Mouse (Mus musculus) neural tube, embryonic 12.5 days (tissue): ENCODE measurements around the gene Syn3. TPM values are rescaled to one million over a fixed set of nuclear protein-coding genes. Genes with fewer than 3 reads are reported as not detected.

ENCODE experiments used
- ATAC-seq: fragments of 200-750 bp; cut with Nextera tagmentation; 2 replicates; pipeline ENCODE4 v1.8.0; 2017; ENCODE audit warnings: low read depth, mild to moderate bottlenecking, moderate TSS enrichment, moderate library complexity; ENCODE audit not compliant: low FRiP score
- H3K27ac ChIP-seq: fragments of 300-500 bp; sonication (generic); 2 replicates; pipeline ENCODE4 v1.5.1; 2016
- H3K27me3 ChIP-seq: fragments of 300-500 bp; sonication (generic); replicated peaks from 2 replicates; pipeline ENCODE4 v1.6.1; 2016; ENCODE audit warnings: mild to moderate bottlenecking
- H3K36me3 ChIP-seq: fragments of 300-500 bp; sonication (generic); 2 replicates; pipeline ENCODE4 v1.6.1; 2016; ENCODE audit warnings: mild to moderate bottlenecking
- H3K4me1 ChIP-seq: fragments of 300-500 bp; sonication (generic); 2 replicates; pipeline ENCODE4 v1.6.1; 2016
- H3K4me2 ChIP-seq: fragments of 300-500 bp; sonication (generic); replicated peaks from 2 replicates; pipeline ENCODE4 v1.6.1; 2016; ENCODE audit warnings: mild to moderate bottlenecking
- H3K4me3 ChIP-seq: fragments of 300-500 bp; sonication (generic); 2 replicates; pipeline ENCODE4 v1.5.1; 2016
- H3K9ac ChIP-seq: fragments of 300-500 bp; sonication (generic); 2 replicates; pipeline ENCODE4 v1.6.1; 2016; ENCODE audit warnings: mild to moderate bottlenecking
- H3K9me3 ChIP-seq: fragments of 300-500 bp; sonication (generic); 2 replicates; pipeline ENCODE4 v1.6.1; 2016; ENCODE audit warnings: mild to moderate bottlenecking
- WGBS: fragments of 180-500 bp; shearing (Covaris S2); methylation state at CpG from one replicate; pipeline ENCODE4 v1.1.7; 2016; 5-methylcytosine and 5-hydroxymethylcytosine counted together
- polyA plus RNA-seq: library from polyadenylated mRNA; unstranded; fragments of >200 nt; fragmentation: Nextera tagmentation; extraction: Ambion mirVana; gene quantifications from 2 replicates; pipeline ENCODE4 v1.2.1, GENCODE M21; 2016

The Syn3 gene
- polyA plus RNA-seq, 1 experiment from 2014 or later, result 7.9 TPM

- no peaks in the 10 kb centered on the region for H3K9me3 ChIP-seq
- no peaks in the 10 kb centered on the region for H3K36me3 ChIP-seq
- ATAC-seq, result no peak
- no peaks in the 10 kb centered on the region for H3K27me3 ChIP-seq
- no peak overlapping the region for H3K4me3 ChIP-seq
- no peak overlapping the region for H3K4me2 ChIP-seq
- no peak overlapping the region for H3K27ac ChIP-seq
- no peaks in the 10 kb centered on the region for H3K4me1 ChIP-seq
- 53% methylated on average over 4 of the region's 4 CpGs for WGBS
- no peak overlapping the region for H3K9ac ChIP-seq
Measured at GRCm38 (mm10) chr10:86485971-86486370, 12.7 kb downstream of the Syn3 start.

- no peak overlapping the region for H3K27ac ChIP-seq
- H3K9me3 ChIP-seq, result no peaks in the 10 kb centered on the region
- H3K4me3 ChIP-seq, result no peak overlapping the region
- no peaks in the 10 kb centered on the region for H3K36me3 ChIP-seq
- H3K4me2 ChIP-seq, result no peak overlapping the region
- 15% methylated on average over 3 of the region's 3 CpGs for WGBS
- ATAC-seq, result no peak
- no peak overlapping the region for H3K9ac ChIP-seq
- H3K4me1 ChIP-seq, result no peaks in the 10 kb centered on the region
- no peaks in the 10 kb centered on the region for H3K27me3 ChIP-seq
Measured at GRCm38 (mm10) chr10:86483968-86484367, 14.7 kb downstream of the Syn3 start.

- H3K9ac ChIP-seq, result no peak overlapping the region
- H3K4me3 ChIP-seq, result no peak overlapping the region
- no peak for ATAC-seq
- 72% methylated on average over 1 of the region's 1 CpGs for WGBS
- no peak overlapping the region for H3K27ac ChIP-seq
- no peak overlapping the region for H3K4me2 ChIP-seq
- no peaks in the 10 kb centered on the region for H3K4me1 ChIP-seq
- no peaks in the 10 kb centered on the region for H3K36me3 ChIP-seq
- no peaks in the 10 kb centered on the region for H3K27me3 ChIP-seq
- H3K9me3 ChIP-seq, result no peaks in the 10 kb centered on the region
Measured at GRCm38 (mm10) chr10:86482496-86482895, 16.2 kb downstream of the Syn3 start.

GRCm38 (mm10) chr10:86480711-86481110 is 18.0 kb downstream of the Syn3 start:
- ATAC-seq, result no peak
- H3K27ac ChIP-seq, result no peak overlapping the region
- H3K36me3 ChIP-seq, result no peaks in the 10 kb centered on the region
- 89% methylated on average over 6 of the region's 6 CpGs for whole genome bisulfite sequencing
- H3K9ac ChIP-seq, result no peak overlapping the region
- H3K4me2 ChIP-seq, result no peak overlapping the region
- H3K4me1 ChIP-seq, result no peaks in the 10 kb centered on the region
- H3K27me3 ChIP-seq, result no peaks in the 10 kb centered on the region
- H3K9me3 ChIP-seq, result no peaks in the 10 kb centered on the region
- H3K4me3 ChIP-seq, result no peak overlapping the region

GRCm38 (mm10) chr10:86479718-86480121 is 19.0 kb downstream of the Syn3 start:
- no peaks in the 10 kb centered on the region for H3K9me3 ChIP-seq
- H3K27me3 ChIP-seq, result no peaks in the 10 kb centered on the region
- no peak overlapping the region for H3K27ac ChIP-seq
- no peak overlapping the region for H3K9ac ChIP-seq
- H3K4me2 ChIP-seq, result no peak overlapping the region
- 54% methylated on average over 4 of the region's 4 CpGs for WGBS
- no peak overlapping the region for H3K4me3 ChIP-seq
- no peaks in the 10 kb centered on the region for H3K4me1 ChIP-seq
- no peaks in the 10 kb centered on the region for H3K36me3 ChIP-seq
- no peak for ATAC-seq

GRCm38 (mm10) chr10:86476720-86477119 is 22.0 kb downstream of the Syn3 start:
- H3K9ac ChIP-seq, result no peak overlapping the region
- H3K36me3 ChIP-seq, result no peaks in the 10 kb centered on the region
- H3K4me1 ChIP-seq, result no peaks in the 10 kb centered on the region
- 90% methylated on average over 7 of the region's 7 CpGs for WGBS
- no peaks in the 10 kb centered on the region for H3K9me3 ChIP-seq
- no peak overlapping the region for H3K27ac ChIP-seq
- no peak for ATAC-seq
- no peak overlapping the region for H3K4me2 ChIP-seq
- H3K4me3 ChIP-seq, result no peak overlapping the region
- H3K27me3 ChIP-seq, result no peaks in the 10 kb centered on the region

GRCm38 (mm10) chr10:86475270-86475669 is 23.4 kb downstream of the Syn3 start:
- H3K4me3 ChIP-seq, result no peak overlapping the region
- no peak for ATAC-seq
- H3K9ac ChIP-seq, result no peak overlapping the region
- H3K36me3 ChIP-seq, result no peaks in the 10 kb centered on the region
- H3K4me1 ChIP-seq, result no peaks in the 10 kb centered on the region
- no peak overlapping the region for H3K27ac ChIP-seq
- H3K4me2 ChIP-seq, result no peak overlapping the region
- 87% methylated on average over 5 of the region's 5 CpGs for WGBS
- no peaks in the 10 kb centered on the region for H3K9me3 ChIP-seq
- H3K27me3 ChIP-seq, result no peaks in the 10 kb centered on the region

GRCm38 (mm10) chr10:86474176-86475154 is 24.2 kb downstream of the Syn3 start:
- no peaks in the 10 kb centered on the region for H3K9me3 ChIP-seq
- ATAC-seq, result no peak
- whole genome bisulfite sequencing, result 79% methylated on average over 8 of the region's 8 CpGs
- no peak overlapping the region for H3K4me2 ChIP-seq
- H3K4me3 ChIP-seq, result no peak overlapping the region
- no peaks in the 10 kb centered on the region for H3K27me3 ChIP-seq
- H3K4me1 ChIP-seq, result no peaks in the 10 kb centered on the region
- no peaks in the 10 kb centered on the region for H3K36me3 ChIP-seq
- H3K27ac ChIP-seq, result no peak overlapping the region
- H3K9ac ChIP-seq, result no peak overlapping the region

GRCm38 (mm10) chr10:86473637-86474154 is 25.0 kb downstream of the Syn3 start:
- H3K4me3 ChIP-seq, result no peak overlapping the region
- no peak overlapping the region for H3K27ac ChIP-seq
- H3K4me2 ChIP-seq, result no peak overlapping the region
- H3K9me3 ChIP-seq, result no peaks in the 10 kb centered on the region
- no peaks in the 10 kb centered on the region for H3K36me3 ChIP-seq
- no peak overlapping the region for H3K9ac ChIP-seq
- no peak for ATAC-seq
- WGBS, result 44% methylated on average over 3 of the region's 3 CpGs
- H3K27me3 ChIP-seq, result no peaks in the 10 kb centered on the region
- no peaks in the 10 kb centered on the region for H3K4me1 ChIP-seq

GRCm38 (mm10) chr10:86468612-86469546 is 29.8 kb downstream of the Syn3 start:
- Histone ChIP-seq H3K4me1 (no peaks in the 10 kb centered on the region), H3K4me2 (no peak overlapping the region), H3K27ac (no peak overlapping the region), H3K9me3 (no peaks in the 10 kb centered on the region), H3K4me3 (no peak overlapping the region), H3K36me3 (no peaks in the 10 kb centered on the region), H3K9ac (no peak overlapping the region), H3K27me3 (no peaks in the 10 kb centered on the region)
- ATAC-seq, result no peak
- WGBS, result 84% methylated on average over 13 of the region's 13 CpGs

- WGBS, result 27% methylated on average over 5 of the region's 5 CpGs
- Histone ChIP-seq H3K9ac (no peak overlapping the region), H3K9me3 (no peaks in the 10 kb centered on the region), H3K4me1 (no peaks in the 10 kb centered on the region), H3K27ac (no peak overlapping the region), H3K4me2 (no peak overlapping the region), H3K36me3 (no peaks in the 10 kb centered on the region), H3K4me3 (no peak overlapping the region), H3K27me3 (no peaks in the 10 kb centered on the region)
- ATAC-seq, result peak; percentile 78
Measured at GRCm38 (mm10) chr10:86463538-86464199, 35.0 kb downstream of the Syn3 start.

- WGBS, result 20% methylated on average over 1 of the region's 1 CpGs
- no peak overlapping the region for H3K4me3 ChIP-seq
- H3K27ac ChIP-seq, result no peak overlapping the region
- H3K27me3 ChIP-seq, result no peaks in the 10 kb centered on the region
- H3K9me3 ChIP-seq, result no peaks in the 10 kb centered on the region
- no peaks in the 10 kb centered on the region for H3K36me3 ChIP-seq
- no peak overlapping the region for H3K9ac ChIP-seq
- H3K4me1 ChIP-seq, result peaks cover 12% of the 10 kb centered on the region
- ATAC-seq, result no peak
- H3K4me2 ChIP-seq, result no peak overlapping the region
Measured at GRCm38 (mm10) chr10:86459643-86460042, 39.1 kb downstream of the Syn3 start.
